Mouse (Mus musculus): ENCODE results near the gene Plcb1.
"Not testable (repeated sequence)": the region's sequence is repeated elsewhere in the genome, so short reads cannot be mapped to it uniquely, and the experiment has no call there.

Gene Plcb1

GRCm38 (mm10) chr2:135306472-135306771 is 520.6 kb downstream of the Plcb1 start:
- no peak for DNase-seq (ENCODE audit: low spot score in 2 of 2)

GRCm38 (mm10) chr2:135307787-135308186 is 521.9 kb downstream of the Plcb1 start:
- no peak for DNase-seq (ENCODE audit: low spot score in 2 of 2)

GRCm38 (mm10) chr2:135315980-135316379 is 530.1 kb downstream of the Plcb1 start:
- no peak for DNase-seq (ENCODE audit: low spot score in 2 of 2)

GRCm38 (mm10) chr2:135318136-135318535 is 532.3 kb downstream of the Plcb1 start:
- DNase-seq (ENCODE audit: low spot score in 2 of 2), result no peak

- DNase-seq (ENCODE audit: low spot score in 2 of 2), result no peak
Observed at GRCm38 (mm10) chr2:135323276-135323954, 537.5 kb downstream of the Plcb1 start.

DNA sequence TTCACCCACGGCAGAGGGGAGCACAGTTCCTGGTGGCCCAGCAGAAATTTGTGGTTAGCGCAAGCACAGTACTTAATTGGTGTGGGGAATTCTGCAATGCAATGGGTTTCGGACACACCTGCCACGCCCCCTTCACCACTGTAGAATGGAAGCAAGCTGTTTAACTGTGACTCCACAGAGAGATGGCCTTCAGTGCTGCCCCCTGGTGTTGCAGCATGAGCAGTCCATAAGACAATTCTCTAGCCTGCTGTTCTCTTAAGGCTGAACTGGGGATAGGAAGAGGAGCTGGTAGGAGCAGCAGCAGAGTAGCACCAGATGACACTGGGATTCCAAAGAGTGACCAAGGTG is 538.1 kb downstream of the Plcb1 start:
- peak; percentile 54 to 71 for DNase-seq (ENCODE audit: low spot score in 2 of 2)

DNA sequence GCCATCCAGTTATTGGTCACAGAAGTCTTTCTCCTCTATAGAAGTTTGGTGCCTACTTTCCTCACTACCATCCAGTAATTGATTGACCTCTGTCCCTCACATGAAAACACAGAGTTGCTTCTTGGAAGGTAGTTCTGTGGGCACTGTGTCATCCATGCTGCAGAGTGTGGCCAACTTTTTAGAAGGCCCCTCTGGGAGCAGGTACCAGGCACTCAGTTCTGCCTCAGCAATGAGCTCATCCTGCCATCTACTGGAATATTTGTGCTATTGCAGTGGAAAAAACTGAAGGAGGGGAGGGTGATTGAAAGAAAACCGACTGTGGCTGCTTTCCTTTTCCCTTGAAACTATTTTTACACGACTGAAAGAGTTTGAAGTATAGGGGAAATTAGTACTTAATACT is 542.9 kb downstream of the Plcb1 start:
- DNase-seq (ENCODE audit: low spot score in 2 of 2), result no peak

DNA sequence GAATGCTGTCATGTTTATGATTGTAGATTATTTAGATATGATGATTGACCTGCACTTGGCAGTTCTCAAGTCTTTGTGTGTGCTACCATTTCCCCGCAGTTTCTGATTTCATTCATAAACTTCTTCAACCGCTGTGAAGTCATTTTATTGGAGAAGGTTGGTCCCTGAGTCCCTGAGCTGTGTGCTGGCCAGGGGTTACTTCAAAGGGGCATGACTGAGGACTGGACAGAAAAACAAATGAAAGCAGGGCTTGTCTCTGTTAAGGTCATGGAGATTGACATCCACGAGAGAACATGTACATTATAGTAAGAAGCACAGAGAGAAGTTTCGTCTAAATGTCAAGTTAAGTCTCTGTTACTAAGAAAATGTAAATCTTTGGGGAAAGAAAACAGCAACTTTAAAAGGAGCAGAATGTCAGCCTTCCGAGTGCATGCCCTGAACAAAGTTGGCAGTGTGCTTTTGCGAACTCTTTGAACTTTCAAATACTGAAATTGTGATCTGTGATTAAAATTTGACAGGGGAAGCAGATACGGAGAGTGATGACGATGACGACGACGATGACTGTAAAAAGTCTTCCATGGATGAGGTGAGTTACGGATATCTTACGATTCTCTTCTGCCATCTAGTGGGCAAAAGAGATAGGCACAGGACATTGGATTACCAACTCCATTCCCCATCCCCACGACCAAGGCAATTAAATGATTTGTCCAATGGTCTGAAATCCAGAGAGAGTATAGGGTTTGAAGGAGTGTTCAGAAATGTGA is 544.1 kb downstream of the Plcb1 start:
- peak in 1 of 2 experiments; percentile 19 for DNase-seq (ENCODE audit: low spot score in 2 of 2)

DNA sequence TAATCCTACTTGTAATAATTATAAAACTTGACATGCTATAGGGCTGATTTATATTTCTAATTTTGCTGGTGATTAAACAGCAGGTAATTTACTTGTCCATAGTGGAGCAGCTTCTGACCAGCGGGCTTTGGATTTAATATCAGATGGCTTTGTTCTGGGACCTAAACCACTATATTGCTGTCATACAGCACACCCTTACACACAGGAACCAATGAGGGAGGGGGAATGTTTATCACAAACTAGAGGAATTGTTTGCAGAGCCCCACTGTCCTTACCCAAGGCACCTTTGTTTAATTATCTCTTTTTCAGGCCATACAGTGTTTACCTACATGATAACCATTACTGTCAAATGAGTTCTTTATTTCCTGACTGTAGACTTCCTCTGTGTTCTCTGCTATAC is 546.0 kb downstream of the Plcb1 start:
- no peak for DNase-seq (ENCODE audit: low spot score in 2 of 2)

- DNase-seq (ENCODE audit: low spot score in 2 of 2), result no peak
Observed at GRCm38 (mm10) chr2:135356311-135356710, 570.4 kb downstream of the Plcb1 start.

- no peak for DNase-seq (ENCODE audit: low spot score in 2 of 2)
Observed at GRCm38 (mm10) chr2:135361798-135362197, 575.9 kb downstream of the Plcb1 start.

GRCm38 (mm10) chr2:135362948-135363347 is 577.1 kb downstream of the Plcb1 start:
- DNase-seq (ENCODE audit: low spot score in 2 of 2), result no peak

DNA sequence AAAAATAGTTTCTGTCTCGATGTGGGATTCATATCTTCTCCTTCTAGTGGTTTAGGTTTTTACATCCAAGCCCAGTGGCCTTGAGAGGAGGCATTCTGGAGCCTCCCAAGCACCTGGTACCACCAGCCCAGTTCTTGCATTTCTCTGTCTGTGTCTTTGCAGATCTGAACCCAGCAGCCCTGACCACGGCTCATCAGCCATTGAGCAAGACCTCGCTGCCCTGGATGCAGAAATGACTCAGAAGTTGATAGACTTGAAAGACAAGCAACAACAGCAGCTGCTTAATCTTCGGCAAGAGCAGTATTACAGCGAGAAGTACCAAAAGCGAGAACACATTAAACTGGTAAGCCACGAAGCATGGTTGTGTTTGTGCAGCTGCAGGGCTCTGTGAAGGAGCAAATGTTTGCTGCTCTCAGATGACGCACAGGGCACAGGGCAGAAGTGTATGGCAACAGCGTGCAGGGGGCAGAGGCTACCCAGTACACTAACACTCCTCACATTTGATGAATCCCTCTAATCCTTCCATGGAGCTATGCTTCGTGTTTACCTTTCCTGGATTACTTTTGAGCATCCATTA is 584.5 kb downstream of the Plcb1 start:
- DNase-seq (ENCODE audit: low spot score in 2 of 2), result no peak

DNA sequence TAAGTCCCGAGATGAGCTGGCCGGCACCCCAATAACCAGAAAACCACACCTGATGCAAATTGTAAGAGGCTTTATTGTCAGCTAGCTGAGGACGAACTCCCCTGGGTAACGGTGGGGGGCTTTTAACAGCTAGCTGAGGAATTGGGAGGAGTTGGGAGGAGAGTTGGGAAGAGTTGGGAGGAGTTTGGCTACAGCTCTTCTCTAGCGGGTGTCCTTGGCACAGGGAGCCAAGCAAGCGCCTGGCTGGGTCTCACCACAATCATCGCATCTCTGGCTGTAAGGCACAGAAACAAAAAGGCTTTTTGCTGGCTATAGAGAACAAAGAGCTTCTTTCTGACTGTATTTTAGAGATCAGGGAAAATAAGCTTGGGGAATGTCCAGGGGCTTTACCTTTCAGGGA is 594.9 kb downstream of the Plcb1 start:
- not testable (repeated sequence) for DNase-seq (ENCODE audit: low spot score in 2 of 2)

DNA sequence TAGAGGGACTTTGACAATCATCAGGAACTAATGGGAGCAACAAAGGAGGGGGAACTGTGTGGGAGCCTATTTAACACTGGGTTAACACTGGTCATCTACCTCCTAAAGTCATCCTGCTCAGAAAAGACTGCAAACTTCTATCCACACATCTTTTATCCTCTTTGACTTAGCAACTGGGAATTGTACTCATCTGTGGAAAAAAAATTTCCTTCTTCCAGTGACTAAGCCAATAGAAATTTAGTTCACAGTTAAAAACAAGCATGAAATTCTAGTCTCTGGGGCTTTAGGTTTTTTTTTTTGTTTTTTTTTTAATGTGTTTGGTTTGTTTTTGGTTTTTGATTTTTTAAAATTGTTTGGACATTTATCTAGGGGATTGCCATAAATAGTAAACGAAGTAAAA is 595.5 kb downstream of the Plcb1 start:
- no peak for DNase-seq (ENCODE audit: low spot score in 2 of 2)

DNA sequence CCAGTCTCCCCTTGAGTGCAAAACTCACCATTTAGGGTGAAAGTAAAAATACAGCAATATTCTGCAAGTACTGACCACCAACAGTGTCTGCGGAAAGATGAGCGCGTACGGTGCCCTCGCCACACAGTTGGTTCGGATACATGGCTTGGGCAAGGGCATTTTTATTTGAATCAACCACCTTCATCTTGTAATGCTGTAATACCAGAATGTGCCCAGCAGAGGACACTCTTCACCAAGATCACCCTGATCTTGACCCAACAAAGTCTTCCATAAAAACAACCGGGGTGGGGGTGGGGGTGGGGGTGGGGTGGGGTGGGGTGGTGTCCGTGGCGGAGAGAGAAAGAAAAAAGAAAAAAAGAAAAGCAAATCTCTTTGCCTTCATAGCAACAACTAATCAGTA is 602.1 kb downstream of the Plcb1 start:
- no peak for DNase-seq (ENCODE audit: low spot score in 2 of 2)

DNA sequence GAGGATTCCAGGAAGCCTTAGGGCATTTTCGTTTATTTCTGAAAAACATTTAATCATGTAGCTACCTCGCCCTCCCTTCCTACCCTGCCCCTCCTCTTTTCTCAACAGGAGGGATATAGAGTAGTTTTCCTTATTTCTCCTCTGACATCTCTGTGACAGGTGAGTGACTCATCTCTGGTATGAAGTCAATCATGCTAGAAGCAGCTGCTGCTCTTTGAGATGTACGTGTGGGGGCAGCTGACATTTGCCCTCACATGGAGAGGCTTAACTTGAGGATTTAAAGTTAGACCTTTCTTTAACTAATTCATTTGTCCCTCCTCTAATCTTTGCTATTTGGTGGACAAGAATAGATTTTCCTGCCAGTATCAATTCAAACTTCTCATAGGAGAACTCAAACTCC is 608.8 kb downstream of the Plcb1 start:
- no peak for DNase-seq (ENCODE audit: low spot score in 2 of 2)

DNA sequence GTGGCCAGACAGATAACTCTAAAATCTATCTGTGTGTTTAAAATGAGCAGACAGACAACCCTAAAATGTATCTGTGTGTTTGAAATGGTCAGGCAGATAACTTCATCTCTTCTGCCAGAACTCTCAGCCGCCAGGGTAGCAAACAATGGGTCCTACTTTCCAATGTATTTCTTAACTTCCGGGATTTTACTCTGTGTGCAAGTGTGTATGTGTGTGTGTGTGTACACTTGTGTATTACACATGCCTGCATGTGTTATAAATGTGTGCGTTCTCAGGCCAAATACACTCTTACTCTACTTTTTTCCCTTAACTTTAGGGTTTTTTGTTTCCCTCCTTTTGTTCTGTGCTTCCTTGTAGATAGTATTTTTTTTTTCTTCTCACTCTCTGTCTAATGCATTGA is 610.5 kb downstream of the Plcb1 start:
- no peak for DNase-seq (ENCODE audit: low spot score in 2 of 2)

DNA sequence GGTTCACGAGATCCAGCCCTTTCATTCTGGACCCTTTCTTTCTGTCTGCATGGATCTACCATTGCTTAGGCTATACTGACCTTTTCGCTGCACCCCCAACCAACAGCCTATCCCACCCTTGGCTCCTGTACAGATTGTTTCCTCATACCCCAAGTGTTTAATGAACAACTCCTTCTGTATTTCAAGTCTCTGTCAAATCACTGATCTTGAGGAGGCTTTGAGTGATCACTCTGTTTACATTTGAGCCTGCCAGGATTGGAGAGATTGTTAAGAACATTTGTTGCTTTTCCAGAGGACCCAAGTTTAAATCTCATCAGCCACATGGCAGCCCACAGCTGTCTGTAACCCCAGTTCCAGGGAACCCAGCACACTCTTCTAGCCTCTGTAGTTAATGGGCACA is 612.1 kb downstream of the Plcb1 start:
- no peak for DNase-seq (ENCODE audit: low spot score in 2 of 2)

DNA sequence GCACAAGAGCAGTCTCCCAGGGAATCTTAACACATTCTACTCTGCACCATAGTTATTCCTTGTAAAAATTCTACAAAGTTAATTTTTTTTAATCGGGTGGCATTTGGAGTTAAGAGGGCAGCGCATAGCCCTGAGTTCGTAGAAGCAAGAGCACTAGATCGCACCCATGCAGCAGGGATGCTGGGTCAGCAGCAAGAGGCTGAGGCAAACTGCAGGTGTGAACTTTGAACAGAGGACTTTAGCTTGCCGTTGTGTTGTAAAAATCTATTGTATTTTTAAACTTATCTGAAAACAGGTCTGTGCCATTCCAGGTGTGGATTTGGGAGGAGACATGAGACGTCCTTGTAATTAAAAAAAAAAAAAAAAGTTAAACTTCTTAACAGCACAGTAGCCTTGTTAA is 613.9 kb downstream of the Plcb1 start:
- DNase-seq (ENCODE audit: low spot score in 2 of 2), result no peak

DNA sequence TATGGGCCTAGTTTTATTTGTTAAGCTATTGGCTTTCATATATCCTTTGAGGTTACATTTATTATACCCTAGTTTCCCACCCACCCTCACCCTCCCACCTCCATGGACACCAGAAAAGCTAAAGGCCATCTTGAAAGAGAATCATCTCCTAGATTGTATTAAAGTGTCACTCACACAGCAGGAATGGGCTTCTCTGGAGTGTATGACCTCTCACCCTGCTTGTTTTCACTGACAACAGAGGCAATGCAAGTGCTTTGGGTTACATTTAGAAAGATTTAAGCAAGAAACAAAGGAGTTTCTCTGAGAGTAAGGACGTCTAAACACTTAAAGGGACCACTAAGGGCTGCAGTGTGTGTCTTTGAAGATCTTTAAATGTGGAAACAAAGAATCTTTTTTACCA is 617.0 kb downstream of the Plcb1 start:
- DNase-seq (ENCODE audit: low spot score in 2 of 2), result no peak

GRCm38 (mm10) chr2:135403344-135403743 is 617.5 kb downstream of the Plcb1 start:
- DNase-seq (ENCODE audit: low spot score in 2 of 2), result no peak

- no peak for DNase-seq (ENCODE audit: low spot score in 2 of 2)
Observed at GRCm38 (mm10) chr2:135404095-135404494, 618.2 kb downstream of the Plcb1 start.

Data from frontal cortex, postnatal 14 days (tissue).